Mouse (Mus musculus): ENCODE measurements around the gene Chst8.

DNA sequence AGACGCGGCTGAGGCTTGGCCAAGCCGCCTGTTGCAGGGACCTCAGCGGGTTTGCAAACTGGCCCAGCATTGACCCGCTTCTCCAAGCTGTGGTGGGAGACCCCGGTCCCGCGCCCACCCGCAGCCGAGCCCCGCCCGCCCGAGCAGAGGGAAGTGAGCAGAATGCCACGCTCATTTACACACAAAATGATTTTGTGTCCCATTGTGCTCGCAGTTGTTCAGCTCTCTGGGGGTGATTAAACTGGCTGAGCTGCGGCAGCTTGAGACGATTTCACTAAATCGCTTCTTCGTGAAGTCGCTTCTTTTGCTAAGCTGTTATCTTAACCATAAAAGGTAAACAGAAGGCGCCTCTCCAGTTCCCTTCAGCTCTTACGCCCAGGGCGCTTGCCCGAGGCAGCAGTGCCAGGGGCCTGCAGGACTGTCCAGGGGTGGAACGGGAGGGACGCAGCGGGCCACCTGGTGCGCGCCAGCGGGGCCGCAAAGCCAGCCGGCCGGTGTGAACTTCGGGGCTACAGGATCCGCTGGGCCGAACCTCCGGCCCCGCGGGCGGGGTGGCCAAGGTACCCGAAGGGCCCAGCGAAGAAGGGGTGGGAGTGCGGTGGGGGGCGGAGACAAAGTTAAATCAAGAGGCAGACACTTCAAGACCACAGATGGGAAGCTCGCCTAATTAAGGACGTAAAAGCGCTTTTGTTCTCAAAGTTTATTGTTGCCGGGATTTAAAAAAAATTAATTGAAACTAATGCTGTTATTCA lies 159.6 kb downstream of the Chst8 start:
- TF ChIP-seq CTCF (IDR thresholded peaks at IDR 0.05; ENCODE audit: low read depth) (no peak), EP300 (optimal IDR thresholded peaks at IDR 0.05) (no peak)

All from stomach, postnatal 0 days (tissue).